8 mouse cellular contexts compared by ENCODE assay signal in genomic region chr12:80584973-80585372, GRCm38 (mm10). TPM values are rescaled to one million over a fixed set of nuclear protein-coding genes. Genes with fewer than 3 reads are reported as not detected.
DNase-seq lines count a peak whose midpoint lies in the region; ATAC-seq and TF ChIP-seq lines count a peak whose summit lies in the region.

No protein-coding gene starts in this region.

- peaks cover 20% of the 10 kb centered on the region for H3K36me3 ChIP-seq in forebrain, postnatal 0 days (ENCODE audit: insufficient read depth)
- peaks cover 2% of the 10 kb centered on the region for H3K36me3 ChIP-seq in forebrain, embryonic 16.5 days (ENCODE audit: control insufficient read depth, insufficient read depth)
- H3K36me3 ChIP-seq in liver, embryonic 12.5 days = no peaks in the 10 kb centered on the region
- H3K36me3 ChIP-seq in ES-E14 (ENCODE audit: control insufficient read depth, insufficient read depth, low read length, poor library complexity, severe bottlenecking) = no peaks in the 10 kb centered on the region

- peak; percentile 53 for TF ChIP-seq CTCF in forebrain, postnatal 0 days (IDR thresholded peaks at IDR 0.05; ENCODE audit: low read depth)

- DNase-seq in forebrain, postnatal 0 days = no peak
- peak; percentile 21 for DNase-seq in liver
- DNase-seq in ES-E14 (ENCODE audit: low read depth, low spot score) = no peak
- peak; percentile 36 to 56 for DNase-seq in lung, postnatal 4 days
- DNase-seq in spleen, adult 12 weeks (ENCODE audit: low spot score) = no peak
- DNase-seq in Muller cell, postnatal 12 days (ENCODE audit: inconsistent ontology term) = no peak

- no peak for ATAC-seq in forebrain, postnatal 0 days
- ATAC-seq in forebrain, embryonic 16.5 days = no peak
- no peak for ATAC-seq in liver, embryonic 12.5 days

- in situ Hi-C loops in ES-E14 (cut with MboI; ENCODE audit: low sequenced_read_pairs in 2 of 2, unreplicated experiment in 2 of 2) = no loop called here

- H3K4me3 ChIP-seq in forebrain, postnatal 0 days (ENCODE audit: low read depth, low read length) = no peak overlapping the region
- no peak overlapping the region for H3K4me3 ChIP-seq in forebrain, embryonic 16.5 days (replicated peaks; ENCODE audit: low read length)
- no peak overlapping the region for H3K4me3 ChIP-seq in liver, embryonic 12.5 days
- H3K4me3 ChIP-seq in ES-E14 (ENCODE audit: insufficient read depth in 1 of 2, low read depth in 1 of 2, low read length in 2 of 2, poor library complexity in 1 of 2, severe bottlenecking in 1 of 2) = no peak overlapping the region

- H3K4me2 ChIP-seq in forebrain, postnatal 0 days (ENCODE audit: low read depth) = no peak overlapping the region
- no peak overlapping the region for H3K4me2 ChIP-seq in forebrain, embryonic 16.5 days (ENCODE audit: low read length)
- no peak overlapping the region for H3K4me2 ChIP-seq in liver, embryonic 12.5 days

- H3K9ac ChIP-seq in forebrain, postnatal 0 days = no peak overlapping the region
- no peak overlapping the region for H3K9ac ChIP-seq in forebrain, embryonic 16.5 days (replicated peaks; ENCODE audit: low read depth, low read length)
- H3K9ac ChIP-seq in liver, embryonic 12.5 days = no peak overlapping the region
- H3K9ac ChIP-seq in ES-E14 (ENCODE audit: insufficient read depth, low read depth, low read length, poor library complexity, severe bottlenecking) = no peak overlapping the region

- WGBS in forebrain, postnatal 0 days = 31% methylated on average over 2 of the region's 2 CpGs
- WGBS in forebrain, embryonic 16.5 days = 39% methylated on average over 2 of the region's 2 CpGs
- 34% methylated on average over 2 of the region's 2 CpGs for WGBS in liver, embryonic 12.5 days (ENCODE audit: insufficient replicate concordance)

- H3K27ac ChIP-seq in forebrain, postnatal 0 days (ENCODE audit: low read depth, low read length) = no peak overlapping the region
- no peak overlapping the region for H3K27ac ChIP-seq in forebrain, embryonic 16.5 days (ENCODE audit: low read length)
- H3K27ac ChIP-seq in liver, embryonic 12.5 days = no peak overlapping the region
- no peak overlapping the region for H3K27ac ChIP-seq in ES-E14 (ENCODE audit: insufficient read depth, low read depth, low read length, poor library complexity, severe bottlenecking)

- H3K4me1 ChIP-seq in forebrain, postnatal 0 days (ENCODE audit: insufficient read depth) = no peaks in the 10 kb centered on the region
- H3K4me1 ChIP-seq in forebrain, embryonic 16.5 days (replicated peaks; ENCODE audit: control insufficient read depth, insufficient read depth, low read length) = no peaks in the 10 kb centered on the region
- H3K4me1 ChIP-seq in liver, embryonic 12.5 days = no peaks in the 10 kb centered on the region
- H3K4me1 ChIP-seq in ES-E14 (ENCODE audit: control insufficient read depth in 2 of 2, insufficient read depth in 2 of 2, low read length in 2 of 2, poor library complexity in 1 of 2) = no peaks in the 10 kb centered on the region

- no peaks in the 10 kb centered on the region for H3K27me3 ChIP-seq in forebrain, postnatal 0 days (ENCODE audit: insufficient read depth, low read length)
- H3K27me3 ChIP-seq in forebrain, embryonic 16.5 days (replicated peaks; ENCODE audit: control insufficient read depth, insufficient read depth, low read length) = no peaks in the 10 kb centered on the region
- H3K27me3 ChIP-seq in liver, embryonic 12.5 days (replicated peaks) = peaks cover 8% of the 10 kb centered on the region; the same call in 1 of the 2 replicates

- no peaks in the 10 kb centered on the region for H3K9me3 ChIP-seq in forebrain, postnatal 0 days (ENCODE audit: low read length)
- H3K9me3 ChIP-seq in forebrain, embryonic 16.5 days (ENCODE audit: control insufficient read depth, low read length) = no peaks in the 10 kb centered on the region
- H3K9me3 ChIP-seq in liver, embryonic 12.5 days (replicated peaks) = no peaks in the 10 kb centered on the region
- no peaks in the 10 kb centered on the region for H3K9me3 ChIP-seq in ES-E14 (ENCODE audit: control insufficient read depth, insufficient read depth, low read depth, low read length)

TF ChIP-seq in ES-E14, 5 proteins besides CTCF, POLR2A, EP300 and RAD21:
- TF ChIP-seq ZC3H11A (IDR thresholded peaks at IDR 0.05; ENCODE audit: borderline replicate concordance, low read depth, low read length) = peak; percentile 2; the same call in 1 of the 2 replicates
- no peak for TF ChIP-seq MAFK (IDR thresholded peaks at IDR 0.05; ENCODE audit: insufficient read depth, low read depth, low read length)
TF ChIP-seq in ES-E14: peak in this region for 1.

RNA-seq across cellular contexts. Expression of gene Slc39a9, which starts 58.7 kb away (rescaled TPM):
- 14.0 and 19.4 TPM in 2 replicates for total RNA-seq in forebrain, postnatal 0 days (2014; rRNA removed)
- 15.0 and 20.7 TPM in 2 replicates for polyA plus RNA-seq in forebrain, postnatal 0 days (2015; fragmentation: Nextera tagmentation; extraction: Ambion mirVana)
- 29.1 and 30.6 TPM in 2 replicates for polyA plus RNA-seq in forebrain, embryonic 16.5 days (2015; fragmentation: Nextera tagmentation; extraction: Ambion mirVana)
- polyA plus RNA-seq in liver, embryonic 12.5 days (2016; fragmentation: Nextera tagmentation; extraction: Ambion mirVana) = 15.3 and 15.7 TPM in 2 replicates
- 21.7 and 25.7 TPM in 2 replicates for total RNA-seq in ES-E14 (2012; rRNA removed)

RNA-seq across cellular contexts. Expression of gene Erh, which starts 59.2 kb away (rescaled TPM):
- total RNA-seq in forebrain, postnatal 0 days (2014; rRNA removed) = 85.6 and 106 TPM in 2 replicates
- polyA plus RNA-seq in forebrain, postnatal 0 days (2015; fragmentation: Nextera tagmentation; extraction: Ambion mirVana) = 285 and 329 TPM in 2 replicates
- polyA plus RNA-seq in forebrain, embryonic 16.5 days (2015; fragmentation: Nextera tagmentation; extraction: Ambion mirVana) = 293 and 335 TPM in 2 replicates
- polyA plus RNA-seq in liver, embryonic 12.5 days (2016; fragmentation: Nextera tagmentation; extraction: Ambion mirVana) = 188 and 195 TPM in 2 replicates
- total RNA-seq in ES-E14 (2012; rRNA removed) = 288 and 353 TPM in 2 replicates

Comparison
In these comparisons a context has a peak if more than half of its experiments do, and no peak if none do; other contexts are left out.
1. DNase-seq: peak in liver (single experiment) and lung, postnatal 4 days (2 of 2); none in forebrain, postnatal 0 days (single experiment), ES-E14 (single experiment), spleen, adult 12 weeks (single experiment) and Muller cell, postnatal 12 days (single experiment).